11 mouse cellular contexts compared by ENCODE assay signal in genomic region chr1:153129992-153130713, GRCm38 (mm10). TPM values are rescaled to one million over a fixed set of nuclear protein-coding genes. Genes with fewer than 3 reads are reported as not detected.
DNase-seq lines count a peak whose midpoint lies in the region; ATAC-seq lines count a peak whose summit lies in the region.
"Had no signal": no experiment of that assay in that cellular context is flagged by ENCODE, and none has a peak within 500 bp of the region (broad histone marks: within the 10 kb centered on the region; RNA-seq: fewer than 3 reads in every experiment).

No protein-coding gene starts in this region.

- H3K27ac ChIP-seq in heart, embryonic 11.5 days (ENCODE audit: low read depth, low read length): peak overlapping the region; percentile 42
- no peak overlapping the region for H3K27ac ChIP-seq in midbrain, embryonic 10.5 days (replicated peaks)
- H3K27ac ChIP-seq: forebrain, embryonic 12.5 days had no signal

- DNase-seq in adrenal gland, adult (ENCODE audit: inconsistent age in 2 of 2, low spot score in 1 of 2): peak; percentile 84 to 92
- no peak for DNase-seq in adrenal gland, postnatal 4 days (ENCODE audit: low spot score in 2 of 2)
- DNase-seq in adrenal gland, adult 2 months: peak; percentile 87
- peak; percentile 46 to 65 for DNase-seq in lung, postnatal 4 days
- no peak for DNase-seq in kidney, postnatal 10 days
- no peak for DNase-seq in midbrain, embryonic 10.5 days (ENCODE audit: low spot score)
- DNase-seq in layer of hippocampus, postnatal 14 days (ENCODE audit: low spot score in 2 of 2): no peak
- DNase-seq: kidney, adult 9 months had no signal

- no peak overlapping the region for H3K4me3 ChIP-seq in heart, embryonic 11.5 days (ENCODE audit: low read depth, low read length)
- H3K4me3 ChIP-seq in midbrain, embryonic 10.5 days: no peak overlapping the region
- H3K4me3 ChIP-seq: forebrain, embryonic 12.5 days had no signal

- no peak for ATAC-seq in heart, embryonic 11.5 days (replicated peaks; ENCODE audit: insufficient number of reproducible peaks, low FRiP score, low TSS enrichment)

- peaks cover 24% of the 10 kb centered on the region for H3K4me1 ChIP-seq in heart, embryonic 11.5 days (ENCODE audit: control insufficient read depth, insufficient read depth, low read length)
- peaks cover 29% of the 10 kb centered on the region for H3K4me1 ChIP-seq in midbrain, embryonic 10.5 days

- no peaks in the 10 kb centered on the region for H3K36me3 ChIP-seq in heart, embryonic 11.5 days (ENCODE audit: control insufficient read depth, insufficient read depth, low read length)
- no peaks in the 10 kb centered on the region for H3K36me3 ChIP-seq in midbrain, embryonic 10.5 days
- H3K36me3 ChIP-seq: forebrain, embryonic 12.5 days had no signal

- no peak overlapping the region for H3K4me2 ChIP-seq in heart, embryonic 11.5 days
- H3K4me2 ChIP-seq: forebrain, embryonic 12.5 days had no signal

- no peak overlapping the region for H3K9ac ChIP-seq in heart, embryonic 11.5 days (ENCODE audit: low read depth, low read length)
- H3K9ac ChIP-seq: forebrain, embryonic 12.5 days had no signal

- H3K9me3 ChIP-seq in heart, embryonic 11.5 days (replicated peaks; ENCODE audit: control insufficient read depth, low read length): no peaks in the 10 kb centered on the region
- H3K9me3 ChIP-seq in midbrain, embryonic 10.5 days (replicated peaks): no peaks in the 10 kb centered on the region
- H3K9me3 ChIP-seq: forebrain, embryonic 12.5 days had no signal

- H3K27me3 ChIP-seq in heart, embryonic 11.5 days (ENCODE audit: control insufficient read depth, insufficient read depth, low read length): no peaks in the 10 kb centered on the region
- no peaks in the 10 kb centered on the region for H3K27me3 ChIP-seq in midbrain, embryonic 10.5 days (ENCODE audit: low read depth, poor library complexity, severe bottlenecking)

- 64% methylated on average over 11 of the region's 11 CpGs for WGBS in heart, embryonic 11.5 days (ENCODE audit: insufficient replicate concordance)
- WGBS in midbrain, embryonic 10.5 days: 88% methylated on average over 11 of the region's 11 CpGs

RNA-seq across cellular contexts. Expression of gene Lamc2, which starts 56.1 kb away (rescaled TPM):
- 10 to 100 TPM in 1 of 2 experiments, 1 to 10 TPM in 1; 2.5 to 12.3 TPM for total RNA-seq in adrenal gland, postnatal 4 days (2021)
- total RNA-seq in adrenal gland, adult 2 months (2021): 1 to 10 TPM in 1 of 2 experiments, under 1 TPM in 1; 0.75 to 3.1 TPM
- 0.10 TPM in 1 of 2 replicates, not detected in the other for polyA plus RNA-seq in adrenal gland, adult 2 months (2012; rRNA removed)
- 3.4 and 6.2 TPM in 2 replicates for polyA plus RNA-seq in heart, embryonic 11.5 days (2014; fragmentation: Nextera tagmentation; extraction: Ambion mirVana)
- 0.40 and 1.1 TPM in 2 replicates for polyA plus RNA-seq in midbrain, embryonic 10.5 days (2016; fragmentation: Nextera tagmentation; extraction: Ambion mirVana)
- 1 to 10 TPM; 1.4 to 2.0 TPM for total RNA-seq in layer of hippocampus, postnatal 14 days (2021)
- total RNA-seq: monocyte, adult 5-6 weeks had no signal

Comparison
In these comparisons a context has a peak if more than half of its experiments do, and no peak if none do; other contexts are left out.
1. DNase-seq: peak in adrenal gland, adult (2 of 2), adrenal gland, adult 2 months (single experiment) and lung, postnatal 4 days (2 of 2); none in adrenal gland, postnatal 4 days (0 of 2), kidney, postnatal 10 days (single experiment), midbrain, embryonic 10.5 days (single experiment) and layer of hippocampus, postnatal 14 days (0 of 2).